Comparison of ENCODE assay signal across 23 mouse cellular contexts in genomic region chr16:90785257-90785656, GRCm38 (mm10). TPM values are rescaled to one million over a fixed set of nuclear protein-coding genes. Genes with fewer than 3 reads are reported as not detected.
A peak's percentile ranks its signal among the peaks of the same experiment; 100 is the strongest.
DNase-seq lines count a peak whose midpoint lies in the region; ATAC-seq lines count a peak whose summit lies in the region.
"Had no signal": no experiment of that assay in that cellular context is flagged by ENCODE, and none has a peak within 500 bp of the region (broad histone marks: within the 10 kb centered on the region; RNA-seq: fewer than 3 reads in every experiment).

No protein-coding gene starts in this region.

- DNase-seq in frontal cortex, postnatal 14 days (ENCODE audit: low spot score in 2 of 2), result no peak
- DNase-seq in liver (peak; percentile 25), adipocyte (ENCODE audit: low spot score) (no peak)
- DNase-seq in liver, embryonic 11.5 days (ENCODE audit: low spot score), result no peak
- peak; percentile 13 to 50 for DNase-seq in urinary bladder, postnatal 36 days (ENCODE audit: low spot score in 2 of 2)
- no peak for DNase-seq in urinary bladder, postnatal 4 days (ENCODE audit: low spot score in 2 of 2)
- DNase-seq in limb, embryonic 10.5 days (ENCODE audit: low spot score), result no peak
- DNase-seq: adrenal gland, postnatal 14 days; cerebellum, adult 11 months; cerebellum, postnatal 14 days; gastrocnemius, postnatal 25 days; kidney, adult 8-10 months; kidney, postnatal 14 days; layer of hippocampus, postnatal 36 days; thymus, postnatal 14 days had no signal

- H3K4me3 ChIP-seq in liver, embryonic 11.5 days (ENCODE audit: low read depth, low read length), result no peak overlapping the region
- H3K4me3 ChIP-seq in limb, embryonic 10.5 days, result no peak overlapping the region
- H3K4me3 ChIP-seq: embryonic facial prominence, embryonic 13.5 days; hindbrain, embryonic 12.5 days; layer of hippocampus, adult 2 months; midbrain, embryonic 12.5 days; neural tube, embryonic 12.5 days had no signal

- H3K9me3 ChIP-seq in liver, embryonic 11.5 days (ENCODE audit: control insufficient read depth, low read length), result no peaks in the 10 kb centered on the region
- H3K9me3 ChIP-seq in limb, embryonic 10.5 days (replicated peaks), result no peaks in the 10 kb centered on the region
- H3K9me3 ChIP-seq: embryonic facial prominence, embryonic 13.5 days; hindbrain, embryonic 12.5 days; midbrain, embryonic 12.5 days; neural tube, embryonic 12.5 days had no signal

- H3K4me1 ChIP-seq in liver, embryonic 11.5 days (replicated peaks; ENCODE audit: control insufficient read depth, insufficient read depth, low read length), result no peaks in the 10 kb centered on the region
- no peaks in the 10 kb centered on the region for H3K4me1 ChIP-seq in limb, embryonic 10.5 days
- H3K4me1 ChIP-seq: embryonic facial prominence, embryonic 13.5 days; hindbrain, embryonic 12.5 days; midbrain, embryonic 12.5 days; neural tube, embryonic 12.5 days had no signal

- 74% methylated on average over 4 of the region's 4 CpGs for WGBS in liver, embryonic 11.5 days
- 90% methylated on average over 4 of the region's 4 CpGs for WGBS in limb, embryonic 10.5 days

- H3K36me3 ChIP-seq in liver, embryonic 11.5 days (ENCODE audit: control insufficient read depth, insufficient read depth, low read length), result peaks cover 40% of the 10 kb centered on the region
- peaks cover 97% of the 10 kb centered on the region for H3K36me3 ChIP-seq in limb, embryonic 10.5 days

- no peak overlapping the region for H3K4me2 ChIP-seq in liver, embryonic 11.5 days
- H3K4me2 ChIP-seq: embryonic facial prominence, embryonic 13.5 days; hindbrain, embryonic 12.5 days; midbrain, embryonic 12.5 days; neural tube, embryonic 12.5 days had no signal

- no peak overlapping the region for H3K27ac ChIP-seq in liver, embryonic 11.5 days (ENCODE audit: low read depth, low read length)
- H3K27ac ChIP-seq in limb, embryonic 10.5 days, result no peak overlapping the region
- H3K27ac ChIP-seq: embryonic facial prominence, embryonic 13.5 days; hindbrain, embryonic 12.5 days; layer of hippocampus, adult 2 months; midbrain, embryonic 12.5 days; neural tube, embryonic 12.5 days had no signal

- H3K9ac ChIP-seq in liver, embryonic 11.5 days (ENCODE audit: low read depth, low read length), result no peak overlapping the region
- H3K9ac ChIP-seq: embryonic facial prominence, embryonic 13.5 days; hindbrain, embryonic 12.5 days; midbrain, embryonic 12.5 days; neural tube, embryonic 12.5 days had no signal

- ATAC-seq in frontal cortex, adult (ENCODE audit: low TSS enrichment), result peak; percentile 91
- no peak for ATAC-seq in liver, embryonic 11.5 days (replicated peaks; ENCODE audit: low FRiP score)
- ATAC-seq: forebrain, embryonic 14.5 days had no signal

- H3K27me3 ChIP-seq in liver, embryonic 11.5 days (replicated peaks; ENCODE audit: control insufficient read depth, insufficient read depth, low read length), result no peaks in the 10 kb centered on the region
- no peaks in the 10 kb centered on the region for H3K27me3 ChIP-seq in limb, embryonic 10.5 days (ENCODE audit: low read depth, poor library complexity, severe bottlenecking)
- H3K27me3 ChIP-seq: embryonic facial prominence, embryonic 13.5 days; hindbrain, embryonic 12.5 days; midbrain, embryonic 12.5 days; neural tube, embryonic 12.5 days had no signal

RNA-seq across cellular contexts. Expression of gene Urb1, which starts 25.0 kb away (rescaled TPM):
- polyA plus RNA-seq in liver, embryonic 11.5 days (2014; fragmentation: Nextera tagmentation; extraction: Ambion mirVana), result 17.0 and 17.7 TPM in 2 replicates
- 14.1 and 14.2 TPM in 2 replicates for polyA plus RNA-seq in limb, embryonic 10.5 days (2016; fragmentation: Nextera tagmentation; extraction: Ambion mirVana)

RNA-seq across cellular contexts. Expression of gene Eva1c, which starts 41.3 kb away (rescaled TPM):
- polyA plus RNA-seq in liver, embryonic 11.5 days (2014; fragmentation: Nextera tagmentation; extraction: Ambion mirVana), result 0.25 and 0.55 TPM in 2 replicates
- polyA plus RNA-seq in limb, embryonic 10.5 days (2016; fragmentation: Nextera tagmentation; extraction: Ambion mirVana), result 0.16 and 0.43 TPM in 2 replicates

RNA-seq across cellular contexts. Expression of gene Mrap, which starts 47.2 kb away (rescaled TPM):
- 77.5 and 79.0 TPM in 2 replicates for polyA plus RNA-seq in liver, embryonic 11.5 days (2014; fragmentation: Nextera tagmentation; extraction: Ambion mirVana)
- polyA plus RNA-seq in limb, embryonic 10.5 days (2016; fragmentation: Nextera tagmentation; extraction: Ambion mirVana), result 1.1 and 3.7 TPM in 2 replicates
- polyA plus RNA-seq: embryonic facial prominence, embryonic 13.5 days; intestine, embryonic 14.5 days; midbrain, embryonic 12.5 days; neural tube, embryonic 12.5 days had no signal

RNA-seq across cellular contexts. Expression of gene Mis18a, which starts 58.1 kb away (rescaled TPM):
- polyA plus RNA-seq in liver, embryonic 11.5 days (2014; fragmentation: Nextera tagmentation; extraction: Ambion mirVana), result 78.1 and 81.0 TPM in 2 replicates
- polyA plus RNA-seq in limb, embryonic 10.5 days (2016; fragmentation: Nextera tagmentation; extraction: Ambion mirVana), result 98.1 and 103 TPM in 2 replicates

Comparison
In these comparisons a context has a peak if more than half of its experiments do, and no peak if none do; other contexts are left out.
1. DNase-seq: peak in liver (single experiment) and urinary bladder, postnatal 36 days (2 of 2); none in frontal cortex, postnatal 14 days (0 of 2), liver, embryonic 11.5 days (single experiment), urinary bladder, postnatal 4 days (0 of 2), limb, embryonic 10.5 days (single experiment) and adipocyte (single experiment).
2. RNA of gene Mrap, which starts 47.2 kb away (polyA plus RNA-seq): 77.5 to 79.0 TPM in liver, embryonic 11.5 days; 1.1 to 3.7 TPM in limb, embryonic 10.5 days; every median in the first group is over 10 times any median in the second.